Mouse (Mus musculus) cerebellum, adult 9-10 months (tissue): Measurements from ENCODE around the gene F13b.

Source experiments
- DNase-seq: peaks from one replicate; pipeline ENCODE4 v3.0.0; 2022

F13b gene

GRCm38 (mm10) chr1:139501258-139501752 is at the start of gene F13b:
Gene F13b (plus strand): TSS chr1:139501702.
- no peak for DNase-seq

DNA sequence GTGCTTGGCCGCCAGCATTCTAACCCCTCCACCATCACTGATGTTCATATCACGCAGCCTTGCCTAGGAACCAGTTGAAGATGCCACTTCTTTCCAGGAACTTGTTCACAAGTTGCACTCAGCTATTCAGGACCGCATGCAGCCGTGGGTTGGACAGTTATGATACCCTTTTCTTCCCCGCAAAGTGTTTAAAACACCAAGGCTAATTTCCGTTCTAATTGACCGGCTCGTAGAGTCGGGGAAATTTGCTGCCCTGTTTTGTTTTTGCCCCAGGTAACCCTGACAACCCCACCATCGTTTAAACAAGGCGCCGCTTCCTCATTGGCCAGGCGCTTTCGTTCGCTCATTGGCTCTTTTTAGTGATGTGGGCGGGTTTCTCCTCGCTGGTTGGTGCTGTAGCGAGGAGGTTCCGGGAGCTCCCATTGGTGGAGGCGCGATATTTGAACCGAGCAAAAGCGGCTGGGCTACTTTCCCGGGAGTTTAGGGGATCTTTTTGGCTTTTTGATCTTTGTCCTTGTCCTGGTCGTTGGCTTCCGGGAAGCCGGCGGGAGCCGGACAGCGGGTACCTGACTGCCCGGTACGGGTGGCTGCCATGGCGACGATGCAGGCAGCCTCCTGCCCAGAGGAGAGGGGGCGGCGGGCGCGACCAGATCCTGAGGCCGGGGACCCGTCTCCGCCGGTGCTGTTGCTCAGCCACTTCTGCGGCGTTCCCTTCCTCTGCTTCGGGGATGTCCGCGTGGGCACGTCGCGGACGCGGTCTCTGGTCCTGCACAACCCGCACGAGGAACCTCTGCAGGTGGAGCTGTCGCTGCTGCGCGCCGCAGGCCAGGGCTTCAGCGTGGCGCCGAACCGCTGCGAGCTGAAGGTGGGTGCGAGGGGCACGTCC is 46.9 kb upstream of the F13b start, which contains the start of gene Aspm:
Gene Aspm, plus strand, starts transcription at position 433 of the 886 bp plus-strand sequence.
- peak; percentile 88 for DNase-seq

GRCm38 (mm10) chr1:139455226-139455869 is 46.2 kb upstream of the F13b start:
- DNase-seq: no peak

GRCm38 (mm10) chr1:139460807-139461206 is 40.7 kb upstream of the F13b start:
- DNase-seq: no peak

DNA sequence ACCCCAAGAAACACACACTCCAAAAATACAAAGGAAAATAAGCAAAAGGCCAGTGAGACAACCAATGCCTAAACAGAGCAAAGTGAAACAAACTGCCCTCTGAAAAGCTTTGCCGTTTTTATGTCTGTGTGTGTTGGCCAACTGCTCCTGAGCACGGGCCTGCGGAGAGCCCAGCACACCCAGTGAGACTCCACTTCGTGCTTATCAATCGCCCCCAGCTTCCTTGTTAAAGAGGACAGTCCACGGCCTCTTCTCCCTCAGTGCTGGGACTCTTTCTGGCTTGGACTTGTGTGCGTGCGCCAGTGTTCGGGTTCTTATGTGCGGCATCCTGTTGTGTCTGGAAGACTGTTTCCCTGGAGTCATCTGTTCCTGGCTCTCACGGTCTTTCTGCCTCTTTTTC is 35.6 kb upstream of the F13b start:
- no peak for DNase-seq

GRCm38 (mm10) chr1:139478898-139479297 is 22.6 kb upstream of the F13b start:
- no peak for DNase-seq

DNA sequence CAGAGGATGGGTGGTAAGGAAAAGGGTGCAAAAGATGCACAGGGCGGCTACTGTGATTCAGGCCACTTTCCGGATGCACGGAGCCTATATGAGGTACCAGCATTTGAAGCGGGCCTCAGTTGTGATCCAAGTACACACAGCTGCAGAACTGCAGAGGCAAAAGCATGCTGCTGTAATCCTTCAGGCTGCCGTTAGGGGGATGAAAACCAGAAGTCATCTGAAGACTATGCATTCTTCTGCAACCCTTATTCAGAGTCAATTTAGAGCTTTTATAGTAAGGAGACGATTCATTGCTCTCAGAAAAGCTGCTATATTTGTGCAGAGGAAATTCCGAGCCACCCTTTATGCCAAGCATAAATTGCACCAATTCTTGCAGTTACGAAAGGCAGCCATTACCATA is 21.3 kb upstream of the F13b start:
- no peak for DNase-seq

GRCm38 (mm10) chr1:139481146-139481545 is 20.4 kb upstream of the F13b start:
- no peak for DNase-seq

DNA sequence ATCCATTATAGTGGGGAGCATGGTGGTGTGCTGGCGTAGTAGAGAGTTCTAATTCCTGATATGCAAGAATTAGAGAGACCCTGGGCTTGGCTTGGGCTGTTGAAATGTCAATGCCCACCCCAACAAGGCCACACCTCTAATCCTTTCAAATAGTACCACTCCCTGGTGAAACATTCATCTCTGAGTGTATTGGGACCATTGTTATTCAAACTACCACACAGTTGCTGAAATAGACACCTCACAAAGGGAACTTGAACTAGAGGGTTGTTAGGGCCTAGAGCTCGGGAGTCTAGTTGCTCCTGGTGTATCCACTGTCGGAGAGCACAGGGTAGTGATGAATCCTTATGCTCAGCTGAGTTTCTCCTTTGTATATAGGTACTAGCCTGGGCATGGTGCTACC is 6.9 kb upstream of the F13b start:
- DNase-seq: no peak

DNA sequence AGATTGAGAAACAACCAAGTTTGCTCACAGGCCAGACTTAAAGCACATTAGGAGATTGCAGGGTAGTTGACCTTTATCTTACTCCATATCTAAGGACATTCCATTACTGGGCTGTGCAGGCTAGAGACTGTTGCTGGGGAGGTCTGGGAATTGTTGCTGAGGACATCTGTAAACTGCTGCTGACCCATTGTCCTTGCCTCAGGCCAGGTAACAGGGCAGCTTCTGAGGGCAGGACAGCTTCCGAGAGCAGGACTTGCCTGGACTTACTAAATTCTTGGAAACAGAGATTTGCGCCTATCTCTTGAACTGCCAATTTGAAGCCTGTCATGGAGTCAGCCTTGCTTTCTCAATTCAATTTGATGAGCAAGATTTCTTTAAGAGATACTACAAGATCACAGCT is 6.1 kb upstream of the F13b start:
- no peak for DNase-seq

GRCm38 (mm10) chr1:139496212-139496611 is 5.3 kb upstream of the F13b start:
- no peak for DNase-seq

DNA sequence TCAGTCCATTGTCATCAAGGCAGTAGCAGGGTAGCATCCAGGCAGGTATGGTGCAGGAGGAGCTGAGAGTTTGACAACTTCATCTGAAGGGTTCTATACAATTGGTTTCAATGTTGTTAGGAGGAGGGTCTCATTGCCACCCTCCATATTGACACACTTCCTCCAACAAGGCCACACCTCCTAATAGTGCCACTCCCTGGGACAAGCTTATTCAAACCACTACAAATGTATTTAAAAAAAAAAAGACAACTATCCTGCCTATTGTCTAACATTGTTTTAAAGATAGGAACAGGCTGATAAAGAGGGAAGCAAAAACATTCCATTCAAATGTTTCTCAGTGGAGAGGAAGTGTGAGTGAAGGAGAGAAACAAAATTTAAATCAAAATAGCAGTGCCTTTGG is 1.8 kb upstream of the F13b start:
- DNase-seq: no peak

DNA sequence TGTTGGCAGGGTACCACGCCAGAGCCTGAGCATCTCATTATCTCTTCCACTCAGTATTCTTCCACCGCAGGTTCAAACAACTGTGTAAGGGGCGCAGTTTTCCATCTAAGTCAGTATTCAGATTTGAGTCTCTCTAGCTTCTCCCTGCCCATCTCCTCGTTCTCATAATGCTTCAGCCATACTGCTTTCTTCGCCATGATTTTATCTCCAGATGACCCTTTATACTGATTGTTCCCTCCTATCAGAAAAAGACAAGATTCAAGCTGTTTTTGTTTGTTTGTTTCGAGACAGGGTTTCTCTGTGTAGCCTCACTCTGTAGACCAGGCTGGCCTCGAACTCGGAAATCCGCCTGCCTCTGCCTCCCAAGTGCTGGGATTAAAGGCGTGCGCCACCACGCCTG is 13.1 kb downstream of the F13b start:
- no peak for DNase-seq

- no peak for DNase-seq
Measured at GRCm38 (mm10) chr1:139548536-139548935, 47.0 kb downstream of the F13b start.

GRCm38 (mm10) chr1:139551311-139551710 is 49.8 kb downstream of the F13b start:
- DNase-seq: no peak

DNA sequence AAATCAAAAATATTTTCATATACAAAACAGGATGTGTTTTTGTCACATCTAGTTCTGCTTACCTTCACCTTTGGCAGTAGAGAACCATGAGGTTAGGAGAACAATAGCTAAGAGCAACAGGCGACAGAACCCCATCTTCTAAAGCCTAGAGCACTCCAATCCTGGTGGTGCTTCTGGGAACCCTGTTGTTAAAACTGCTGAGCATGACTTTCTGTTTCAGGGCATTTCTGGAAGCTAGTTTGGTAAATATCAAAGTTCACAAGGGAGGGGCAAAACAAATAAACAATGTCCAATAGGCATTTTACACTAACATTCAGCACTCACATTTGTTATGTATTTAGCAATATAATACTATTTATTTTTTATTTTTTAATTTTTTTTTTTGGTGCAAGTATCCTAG is 58.5 kb downstream of the F13b start, which contains the start of gene Cfhr1:
Gene Cfhr1, minus strand, starts transcription at position 249 of the 400 bp plus-strand sequence.
- DNase-seq: no peak
